Mouse (Mus musculus): Measurements from ENCODE around the gene Mknk2. TPM values are rescaled to one million over a fixed set of nuclear protein-coding genes. Genes with fewer than 3 reads are reported as not detected.

Mknk2 gene
- polyA plus RNA-seq, 2 experiments: 93.0 to 108 TPM

DNA sequence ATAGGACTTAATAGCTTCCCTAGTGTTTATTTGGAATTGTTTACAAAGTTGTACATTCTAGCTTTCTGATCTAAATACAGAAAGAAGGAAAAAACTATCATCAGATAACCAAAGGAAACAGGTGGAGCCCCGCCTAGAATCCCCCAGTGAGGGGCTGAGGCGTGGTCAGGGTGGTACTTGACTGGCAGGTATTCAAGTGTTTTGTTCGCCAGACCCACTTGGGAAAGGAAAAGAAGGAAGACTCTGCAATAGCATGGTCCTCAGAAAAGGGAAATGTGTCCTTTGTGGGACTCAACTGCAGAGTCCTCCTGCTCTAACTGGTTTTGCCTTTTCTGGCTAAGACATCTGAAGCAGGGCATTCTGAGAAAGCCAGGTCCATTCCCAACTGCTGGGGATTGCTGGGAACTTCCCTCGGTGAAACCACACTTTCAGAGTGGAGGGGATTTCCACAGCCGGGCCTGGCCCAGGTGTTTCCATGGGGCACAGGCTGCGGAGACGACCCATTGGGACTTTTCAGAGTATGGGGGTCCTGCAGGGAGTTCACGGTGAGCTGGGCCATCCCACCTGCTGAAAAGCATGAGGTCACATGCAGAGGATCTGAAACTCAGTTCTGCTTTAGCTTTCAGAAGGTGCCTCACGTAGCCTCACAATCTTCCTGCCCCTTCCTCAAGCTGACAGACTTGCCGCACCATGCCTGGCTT, 18.0 kb upstream of the Mknk2 start:
- H3K9ac ChIP-seq (ENCODE audit: low read depth, low read length, severe bottlenecking): peak overlapping the region; percentile 28; the same call in 1 of the 2 replicates
- DNase-seq (ENCODE audit: low spot score) (no peak), ATAC-seq (ENCODE audit: low FRiP score, low read depth) (no peak)

DNA sequence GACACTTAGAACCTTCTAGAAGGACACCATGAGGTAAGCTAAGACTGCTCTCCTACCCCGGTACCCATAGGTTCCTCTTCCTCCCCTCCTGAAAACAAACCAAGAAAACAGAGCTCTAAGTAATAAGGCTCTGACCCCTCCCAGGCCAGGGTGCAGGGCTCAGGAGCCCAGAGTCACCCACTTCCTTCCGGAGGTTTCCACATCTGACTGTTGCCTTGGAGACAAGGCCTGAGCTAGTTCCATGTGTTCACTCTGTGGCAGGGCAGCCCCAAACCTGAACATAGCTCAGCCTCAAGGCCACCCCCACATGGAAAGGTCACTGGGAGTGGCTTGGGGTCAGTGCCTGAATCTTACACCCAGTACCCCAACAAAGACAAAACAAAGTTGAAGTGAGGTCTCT, 17.3 kb upstream of the Mknk2 start:
- DNase-seq (ENCODE audit: low spot score) (no peak), ATAC-seq (ENCODE audit: low FRiP score, low read depth) (no peak)
- Histone ChIP-seq H3K9me3 (ENCODE audit: control insufficient read depth, low read length) (no peaks in the 10 kb centered on the region), H3K4me3 (replicated peaks; ENCODE audit: low read length) (no peak overlapping the region), H3K27ac (replicated peaks; ENCODE audit: low read depth, low read length) (no peak overlapping the region), H3K27me3 (ENCODE audit: control insufficient read depth, insufficient read depth, low read length) (no peaks in the 10 kb centered on the region), H3K36me3 (ENCODE audit: control insufficient read depth, insufficient read depth, low read length) (peaks cover 50% of the 10 kb centered on the region), H3K4me2 (replicated peaks; ENCODE audit: low read depth, low read length, severe bottlenecking) (no peak overlapping the region), H3K9ac (ENCODE audit: low read depth, low read length, severe bottlenecking) (no peak overlapping the region), H3K4me1 (ENCODE audit: control insufficient read depth, insufficient read depth, low read length) (no peaks in the 10 kb centered on the region)
- WGBS: 89% methylated on average over 2 of the region's 2 CpGs
- TF ChIP-seq POLR2A (IDR thresholded peaks at IDR 0.05; ENCODE audit: borderline replicate concordance, extremely low read depth, insufficient read depth, insufficient read length): no peak

More for the DNA sequence above, 18.0 kb upstream of the Mknk2 start:
- TF ChIP-seq POLR2A (IDR thresholded peaks at IDR 0.05; ENCODE audit: borderline replicate concordance, extremely low read depth, insufficient read depth, insufficient read length): no peak
- H3K4me3 ChIP-seq (replicated peaks; ENCODE audit: low read length): no peak overlapping the region
- peaks cover 7% of the 10 kb centered on the region for H3K4me1 ChIP-seq (ENCODE audit: control insufficient read depth, insufficient read depth, low read length)
- H3K4me2 ChIP-seq (replicated peaks; ENCODE audit: low read depth, low read length, severe bottlenecking): no peak overlapping the region
- H3K36me3 ChIP-seq (ENCODE audit: control insufficient read depth, insufficient read depth, low read length): peaks cover 42% of the 10 kb centered on the region
- no peaks in the 10 kb centered on the region for H3K9me3 ChIP-seq (ENCODE audit: control insufficient read depth, low read length)
- H3K27me3 ChIP-seq (ENCODE audit: control insufficient read depth, insufficient read depth, low read length): no peaks in the 10 kb centered on the region
- no peak overlapping the region for H3K27ac ChIP-seq (replicated peaks; ENCODE audit: low read depth, low read length)
- WGBS: 65% methylated on average over 10 of the region's 10 CpGs

DNA sequence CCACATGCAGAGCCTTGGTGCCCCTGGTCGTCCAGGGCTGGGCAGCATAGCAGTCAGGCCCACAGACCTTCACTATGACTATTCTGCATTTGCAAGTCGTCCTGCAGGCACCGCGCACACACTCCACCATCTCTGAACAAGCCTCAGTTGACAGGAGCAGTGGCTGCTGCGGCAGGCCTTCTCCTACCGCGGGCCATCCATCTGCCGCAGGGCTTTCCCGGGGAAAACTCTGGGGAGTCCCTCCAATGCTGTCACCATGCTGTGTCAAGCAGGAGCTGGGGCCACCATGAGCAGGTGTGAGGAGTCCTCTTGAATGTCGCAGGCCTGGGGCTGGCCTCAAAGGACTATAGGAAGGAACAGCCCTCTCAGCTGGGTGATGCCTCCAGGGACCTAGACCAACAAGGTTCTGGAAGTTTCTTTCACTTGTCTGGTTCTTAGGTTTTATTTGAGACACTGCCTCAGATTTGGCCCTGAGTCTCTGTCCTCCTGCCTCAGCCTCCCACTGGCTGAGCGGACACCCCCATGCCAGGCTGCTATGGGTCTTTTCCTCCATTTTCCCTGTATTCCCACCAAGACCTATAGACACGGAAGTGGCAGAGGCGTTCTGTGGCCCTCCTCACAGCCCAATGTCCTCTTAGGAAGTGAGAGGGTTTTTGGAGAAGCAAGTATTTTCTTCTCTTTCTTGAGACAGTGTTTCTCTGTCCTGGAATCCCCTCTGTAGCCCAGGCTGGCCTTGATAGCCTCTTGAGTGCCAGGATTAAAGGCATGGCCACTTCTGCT, 16.4 kb upstream of the Mknk2 start:
- Histone ChIP-seq H3K36me3 (ENCODE audit: control insufficient read depth, insufficient read depth, low read length) (peaks cover 58% of the 10 kb centered on the region), H3K27ac (replicated peaks; ENCODE audit: low read depth, low read length) (no peak overlapping the region), H3K4me1 (ENCODE audit: control insufficient read depth, insufficient read depth, low read length) (no peaks in the 10 kb centered on the region), H3K4me3 (replicated peaks; ENCODE audit: low read length) (no peak overlapping the region), H3K27me3 (ENCODE audit: control insufficient read depth, insufficient read depth, low read length) (no peaks in the 10 kb centered on the region), H3K4me2 (replicated peaks; ENCODE audit: low read depth, low read length, severe bottlenecking) (no peak overlapping the region), H3K9ac (ENCODE audit: low read depth, low read length, severe bottlenecking) (no peak overlapping the region), H3K9me3 (ENCODE audit: control insufficient read depth, low read length) (no peaks in the 10 kb centered on the region)
- ATAC-seq (ENCODE audit: low FRiP score, low read depth) (no peak), DNase-seq (ENCODE audit: low spot score) (no peak)
- WGBS: 92% methylated on average over 13 of the region's 13 CpGs
- no peak for TF ChIP-seq POLR2A (IDR thresholded peaks at IDR 0.05; ENCODE audit: borderline replicate concordance, extremely low read depth, insufficient read depth, insufficient read length)

DNA sequence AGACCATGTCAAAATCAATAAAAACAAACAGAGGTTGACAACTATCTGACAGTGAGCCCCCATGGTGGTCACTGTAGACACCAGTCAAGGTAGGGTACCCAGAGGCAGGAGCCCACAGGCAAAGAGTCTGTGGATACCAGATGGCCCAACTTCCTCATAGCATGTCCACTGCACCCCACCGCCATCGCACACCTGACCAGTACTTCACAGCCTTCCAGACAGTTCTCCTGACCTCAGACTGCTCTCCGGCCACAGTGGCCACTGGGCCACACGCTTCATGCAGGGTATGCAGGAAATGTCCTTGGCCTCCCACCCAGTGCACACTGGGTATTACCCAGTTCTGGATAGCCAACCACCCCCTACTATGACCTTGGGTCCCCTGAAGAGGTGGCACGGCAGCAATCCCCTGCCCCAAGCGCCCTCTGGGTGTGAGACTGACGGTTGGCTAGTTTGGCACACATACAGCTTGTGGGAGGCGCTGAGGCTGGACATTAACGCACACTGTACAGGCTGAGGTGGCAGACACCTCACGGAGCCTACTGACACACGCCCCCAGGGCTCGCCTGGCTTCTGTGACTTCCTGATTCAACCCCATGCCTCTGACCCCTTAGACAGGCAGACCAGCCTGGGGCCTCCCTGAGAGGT, 15.6 kb upstream of the Mknk2 start:
- ATAC-seq (ENCODE audit: low FRiP score, low read depth): no peak
- H3K27ac ChIP-seq (replicated peaks; ENCODE audit: low read depth, low read length): no peak overlapping the region

More for the DNA sequence above, 15.6 kb upstream of the Mknk2 start:
- no peak for TF ChIP-seq POLR2A (IDR thresholded peaks at IDR 0.05; ENCODE audit: borderline replicate concordance, extremely low read depth, insufficient read depth, insufficient read length)
- no peak overlapping the region for H3K9ac ChIP-seq (ENCODE audit: low read depth, low read length, severe bottlenecking)
- H3K27me3 ChIP-seq (ENCODE audit: control insufficient read depth, insufficient read depth, low read length): no peaks in the 10 kb centered on the region
- no peaks in the 10 kb centered on the region for H3K9me3 ChIP-seq (ENCODE audit: control insufficient read depth, low read length)
- H3K4me1 ChIP-seq (ENCODE audit: control insufficient read depth, insufficient read depth, low read length): no peaks in the 10 kb centered on the region
- no peak overlapping the region for H3K4me3 ChIP-seq (replicated peaks; ENCODE audit: low read length)
- 85% methylated on average over 12 of the region's 12 CpGs for WGBS
- H3K4me2 ChIP-seq (replicated peaks; ENCODE audit: low read depth, low read length, severe bottlenecking): no peak overlapping the region
- DNase-seq (ENCODE audit: low spot score): no peak
- peaks cover 60% of the 10 kb centered on the region for H3K36me3 ChIP-seq (ENCODE audit: control insufficient read depth, insufficient read depth, low read length)
